Mouse (Mus musculus): ENCODE measurements around the gene Olfr666. TPM values are rescaled to one million over a fixed set of nuclear protein-coding genes. Genes with fewer than 3 reads are reported as not detected.
"Not testable (repeated sequence)": the region's sequence is repeated elsewhere in the genome, so short reads cannot be mapped to it uniquely, and the experiment has no call there.

Gene Olfr666
- polyA plus RNA-seq (2016; fragmentation: Nextera tagmentation; extraction: Ambion mirVana), result not detected in 2 replicates

DNA sequence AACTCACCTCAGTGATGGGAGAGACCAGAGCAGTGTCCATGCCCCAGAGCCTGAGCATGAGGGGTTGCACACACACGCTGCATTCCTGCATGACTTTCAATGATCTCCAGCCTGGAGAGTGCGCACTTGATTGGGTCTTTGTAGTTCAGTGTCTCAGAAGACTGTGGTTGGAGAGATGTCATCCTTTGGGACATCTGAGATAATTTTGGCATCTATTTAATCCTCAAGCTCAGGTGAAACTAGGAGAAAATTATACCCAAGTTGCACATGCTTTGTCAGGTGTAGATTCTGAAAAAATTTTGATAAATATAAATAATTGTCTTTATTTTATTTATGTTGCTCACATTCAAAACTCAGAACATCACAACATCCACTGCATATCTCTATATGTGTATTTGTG, at the start of gene Olfr666:
Olfr666 (minus strand) TSS at position 101 of the 400 bp plus-strand sequence.
- H3K4me2 ChIP-seq (replicated peaks), result no peak within 1 kb of the TSS
- no peak within 1 kb of the TSS for H3K27ac ChIP-seq (replicated peaks)
- H3K36me3 ChIP-seq, result no peaks in the 10 kb centered on the region
- WGBS, result 85% methylated on average over 2 of the region's 2 CpGs
- H3K27me3 ChIP-seq, result no peaks in the 10 kb centered on the region
- ATAC-seq (ENCODE audit: low FRiP score, low read depth), result no peak
- no peak within 1 kb of the TSS for H3K4me3 ChIP-seq
- H3K9ac ChIP-seq (replicated peaks), result no peak within 1 kb of the TSS
- no peaks in the 10 kb centered on the region for H3K9me3 ChIP-seq
- H3K4me1 ChIP-seq, result no peaks in the 10 kb centered on the region

DNA sequence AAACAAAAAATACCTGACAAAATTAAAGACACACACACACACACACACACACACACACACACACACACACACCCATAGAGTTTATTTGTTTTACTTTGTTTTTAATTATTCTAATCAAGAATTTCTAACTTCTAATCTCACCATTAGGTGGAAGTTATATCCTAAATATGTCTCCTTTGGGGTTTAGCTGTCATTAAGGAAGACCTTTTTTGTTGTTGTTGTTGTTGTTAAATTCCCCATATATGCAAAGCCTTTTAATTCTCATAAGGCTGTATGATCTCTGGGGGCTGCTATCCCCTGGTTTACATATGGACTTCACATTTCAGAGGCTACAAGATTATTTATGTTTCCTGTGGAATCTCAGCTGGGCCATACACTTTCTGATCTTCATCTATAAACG, 38.2 kb upstream of the Olfr666 start, which contains the start of gene Olfr669:
Olfr669 (plus strand) TSS at position 301 of the 400 bp plus-strand sequence.
- H3K27ac ChIP-seq (replicated peaks), result no peak within 1 kb of the TSS
- H3K4me3 ChIP-seq, result no peak within 1 kb of the TSS
- H3K4me1 ChIP-seq, result no peaks in the 10 kb centered on the region
- no peak within 1 kb of the TSS for H3K4me2 ChIP-seq (replicated peaks)
- H3K36me3 ChIP-seq, result no peaks in the 10 kb centered on the region
- H3K9ac ChIP-seq (replicated peaks), result no peak within 1 kb of the TSS
- no peaks in the 10 kb centered on the region for H3K27me3 ChIP-seq
- 88% methylated on average over 1 of the region's 1 CpGs for WGBS
- ATAC-seq (ENCODE audit: low FRiP score, low read depth), result no peak
- no peaks in the 10 kb centered on the region for H3K9me3 ChIP-seq

DNA sequence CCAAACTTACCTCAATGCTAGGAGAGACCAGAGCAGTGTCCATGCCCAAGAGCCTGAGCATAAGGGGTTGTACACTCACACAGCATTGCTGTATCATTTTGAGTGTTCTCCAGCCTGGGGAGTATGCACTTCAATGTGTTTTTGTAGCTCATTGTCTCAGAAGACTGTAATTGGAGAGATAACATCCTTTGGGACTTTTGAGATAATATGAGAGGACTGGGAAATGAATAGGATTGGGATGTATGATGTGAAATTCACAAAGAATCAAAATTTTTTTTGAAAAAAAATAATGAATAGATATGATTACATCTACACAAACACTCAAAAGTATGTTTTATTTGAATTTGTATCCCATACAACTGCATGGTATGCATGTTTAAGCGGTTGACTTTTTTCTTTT, 32.2 kb upstream of the Olfr666 start, which contains the start of gene Olfr668:
Olfr668 (minus strand) TSS at position 101 of the 400 bp plus-strand sequence.
- Histone ChIP-seq H3K36me3 (no peaks in the 10 kb centered on the region), H3K27me3 (no peaks in the 10 kb centered on the region), H3K27ac (replicated peaks) (no peak within 1 kb of the TSS), H3K9me3 (no peaks in the 10 kb centered on the region), H3K4me1 (no peaks in the 10 kb centered on the region), H3K4me3 (no peak within 1 kb of the TSS), H3K4me2 (replicated peaks) (no peak within 1 kb of the TSS), H3K9ac (replicated peaks) (no peak within 1 kb of the TSS)
- 81% methylated on average over 1 of the region's 1 CpGs for WGBS
- no peak for ATAC-seq (ENCODE audit: low FRiP score, low read depth)

- H3K9ac ChIP-seq (replicated peaks), result no peak within 1 kb of the TSS
- 91% methylated on average over 1 of the region's 1 CpGs for WGBS
- no peak within 1 kb of the TSS for H3K4me2 ChIP-seq (replicated peaks)
- no peaks in the 10 kb centered on the region for H3K36me3 ChIP-seq
- H3K4me3 ChIP-seq, result no peak within 1 kb of the TSS
- no peak within 1 kb of the TSS for H3K27ac ChIP-seq (replicated peaks)
- no peaks in the 10 kb centered on the region for H3K9me3 ChIP-seq
- no peaks in the 10 kb centered on the region for H3K4me1 ChIP-seq
- no peak for ATAC-seq (ENCODE audit: low FRiP score, low read depth)
- H3K27me3 ChIP-seq, result no peaks in the 10 kb centered on the region
Observed at GRCm38 (mm10) chr7:104921382-104921781, 25.6 kb upstream of the Olfr666 start, which contains the start of gene Olfr667. TSS of gene Olfr667 (minus strand) at chr7:104921482.

DNA sequence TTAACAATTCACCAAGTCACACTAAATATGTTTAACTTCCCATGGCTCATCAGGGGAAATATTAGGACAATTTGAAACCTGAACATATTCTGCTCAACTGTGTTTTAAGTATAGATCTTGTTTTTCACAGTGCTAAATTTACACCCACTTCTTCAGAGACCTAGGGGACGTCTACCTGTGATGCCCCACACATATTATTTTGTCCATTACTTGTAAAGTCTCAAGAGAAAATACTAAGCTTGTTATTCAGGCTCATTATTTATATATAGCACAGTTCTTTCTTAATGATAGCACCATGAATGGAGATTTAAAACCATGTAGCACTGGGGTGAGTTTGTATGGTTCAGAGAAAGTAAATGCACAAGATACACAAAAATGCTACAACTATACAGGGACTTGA, 18.0 kb downstream of the Olfr666 start, which contains the start of gene Olfr665:
Olfr665 (plus strand) TSS at position 301 of the 400 bp plus-strand sequence.
- Histone ChIP-seq H3K36me3 (no peaks in the 10 kb centered on the region), H3K27ac (replicated peaks) (no peak within 1 kb of the TSS), H3K4me1 (no peaks in the 10 kb centered on the region), H3K4me3 (no peak within 1 kb of the TSS), H3K9ac (replicated peaks) (no peak within 1 kb of the TSS), H3K27me3 (no peaks in the 10 kb centered on the region), H3K9me3 (no peaks in the 10 kb centered on the region), H3K4me2 (replicated peaks) (no peak within 1 kb of the TSS)
- no peak for ATAC-seq (ENCODE audit: low FRiP score, low read depth)
- 50% methylated on average over 1 of the region's 1 CpGs for WGBS

- no peak for ATAC-seq (ENCODE audit: low FRiP score, low read depth)
- Histone ChIP-seq H3K27ac (replicated peaks) (no peak overlapping the region), H3K36me3 (no peaks in the 10 kb centered on the region), H3K4me1 (no peaks in the 10 kb centered on the region), H3K9ac (replicated peaks) (no peak overlapping the region), H3K4me2 (replicated peaks) (no peak overlapping the region), H3K4me3 (no peak overlapping the region), H3K27me3 (no peaks in the 10 kb centered on the region), H3K9me3 (no peaks in the 10 kb centered on the region)
- WGBS, result 77% methylated on average over 3 of the region's 3 CpGs
Observed at GRCm38 (mm10) chr7:104861381-104861780, 34.4 kb downstream of the Olfr666 start.

- no peak overlapping the region for H3K27ac ChIP-seq (replicated peaks)
- no peaks in the 10 kb centered on the region for H3K9me3 ChIP-seq
- no peak overlapping the region for H3K9ac ChIP-seq (replicated peaks)
- 92% methylated on average over 1 of the region's 1 CpGs for WGBS
- H3K4me1 ChIP-seq, result no peaks in the 10 kb centered on the region
- no peaks in the 10 kb centered on the region for H3K27me3 ChIP-seq
- no peaks in the 10 kb centered on the region for H3K36me3 ChIP-seq
- H3K4me3 ChIP-seq, result no peak overlapping the region
- ATAC-seq (ENCODE audit: low FRiP score, low read depth), result no peak
- no peak overlapping the region for H3K4me2 ChIP-seq (replicated peaks)
Observed at GRCm38 (mm10) chr7:104857683-104858082, 38.1 kb downstream of the Olfr666 start.

GRCm38 (mm10) chr7:104856709-104857108, 39.0 kb downstream of the Olfr666 start, which contains the start of gene Usp17la:
TSS of gene Usp17la (plus strand) at chr7:104857009.
- H3K4me2 ChIP-seq (replicated peaks); H3K4me1 ChIP-seq; H3K4me3 ChIP-seq; ATAC-seq (ENCODE audit: low FRiP score, low read depth); H3K27me3 ChIP-seq; H3K9me3 ChIP-seq; H3K9ac ChIP-seq (replicated peaks); H3K27ac ChIP-seq (replicated peaks); H3K36me3 ChIP-seq: not testable (repeated sequence)
- WGBS, result 73% methylated on average over 2 of the region's 2 CpGs

- Histone ChIP-seq H3K36me3 (no peaks in the 10 kb centered on the region), H3K9me3 (no peaks in the 10 kb centered on the region), H3K27me3 (no peaks in the 10 kb centered on the region), H3K4me2 (replicated peaks) (no peak overlapping the region), H3K27ac (replicated peaks) (no peak overlapping the region), H3K9ac (replicated peaks) (no peak overlapping the region), H3K4me3 (no peak overlapping the region), H3K4me1 (no peaks in the 10 kb centered on the region)
- WGBS, result 78% methylated on average over 3 of the region's 3 CpGs
- no peak for ATAC-seq (ENCODE audit: low FRiP score, low read depth)
Observed at GRCm38 (mm10) chr7:104855248-104855750, 40.5 kb downstream of the Olfr666 start.

- not testable (repeated sequence) for H3K27ac ChIP-seq (replicated peaks); H3K36me3 ChIP-seq; H3K4me1 ChIP-seq; H3K27me3 ChIP-seq; ATAC-seq (ENCODE audit: low FRiP score, low read depth); H3K9ac ChIP-seq (replicated peaks); H3K4me3 ChIP-seq; H3K4me2 ChIP-seq (replicated peaks); H3K9me3 ChIP-seq
- 79% methylated on average over 2 of the region's 2 CpGs for WGBS
Observed at GRCm38 (mm10) chr7:104851546-104851945, 44.2 kb downstream of the Olfr666 start.

DNA sequence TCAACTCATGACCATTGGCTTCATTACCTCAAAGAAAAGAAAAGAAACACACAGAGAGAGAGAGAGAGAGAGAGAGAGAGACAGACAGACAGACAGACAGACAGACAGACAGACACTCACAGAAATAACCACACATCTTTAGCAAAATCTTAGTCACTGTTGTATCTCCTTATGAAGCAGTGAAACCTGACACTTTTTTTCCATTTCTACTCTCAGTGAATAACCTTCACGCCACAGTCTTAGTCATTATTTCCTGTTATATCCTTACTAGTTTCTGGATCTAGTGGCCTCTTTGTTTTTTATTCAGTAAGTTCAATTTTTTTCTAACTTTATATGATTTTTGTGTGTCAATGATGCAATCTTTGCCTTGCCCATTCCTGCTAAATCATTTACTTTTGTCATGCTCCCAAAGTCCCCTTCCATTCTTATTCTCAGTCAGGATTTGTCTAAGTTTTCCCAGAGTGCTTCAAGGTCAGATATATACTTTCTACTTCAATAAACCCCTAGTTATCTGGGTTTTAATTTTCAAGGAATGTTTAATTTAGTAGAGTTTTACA, 51.9 kb downstream of the Olfr666 start:
- no peaks in the 10 kb centered on the region for H3K4me1 ChIP-seq
- H3K9me3 ChIP-seq, result no peaks in the 10 kb centered on the region
- H3K4me2 ChIP-seq (replicated peaks), result no peak overlapping the region
- no peaks in the 10 kb centered on the region for H3K27me3 ChIP-seq
- H3K36me3 ChIP-seq, result no peaks in the 10 kb centered on the region
- H3K27ac ChIP-seq (replicated peaks), result no peak overlapping the region
- no peak overlapping the region for H3K9ac ChIP-seq (replicated peaks)
- WGBS, result 93% methylated on average over 1 of the region's 1 CpGs
- ATAC-seq (ENCODE audit: low FRiP score, low read depth), result no peak
- no peak overlapping the region for H3K4me3 ChIP-seq

DNA sequence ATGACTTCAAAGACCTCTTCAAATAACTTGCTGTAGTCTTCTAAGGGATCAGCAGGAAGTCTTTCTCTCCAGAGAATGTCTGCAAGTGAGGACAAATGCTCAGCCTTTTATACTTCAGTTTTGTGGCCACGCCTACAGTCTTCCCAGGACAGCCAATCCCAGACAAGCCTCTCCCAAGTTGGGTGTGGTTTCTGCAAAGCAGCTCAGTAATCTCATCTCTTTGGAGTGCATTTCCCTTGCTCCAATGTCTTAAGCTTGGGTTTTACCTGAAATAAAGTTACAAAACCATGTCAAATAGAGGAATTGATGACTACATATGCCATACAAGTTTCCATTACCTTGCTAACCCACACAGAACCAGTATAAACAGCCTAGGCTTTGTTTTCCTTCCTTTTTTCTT, 53.2 kb downstream of the Olfr666 start, which contains the start of gene Usp17lb:
Usp17lb (minus strand) TSS at position 101 of the 400 bp plus-strand sequence.
- ATAC-seq (ENCODE audit: low FRiP score, low read depth), result no peak
- Histone ChIP-seq H3K9ac (replicated peaks) (no peak within 1 kb of the TSS), H3K27me3 (no peaks in the 10 kb centered on the region), H3K9me3 (no peaks in the 10 kb centered on the region), H3K4me1 (no peaks in the 10 kb centered on the region), H3K4me3 (no peak within 1 kb of the TSS), H3K36me3 (no peaks in the 10 kb centered on the region), H3K4me2 (replicated peaks) (no peak within 1 kb of the TSS), H3K27ac (replicated peaks) (no peak within 1 kb of the TSS)
- WGBS, result 69% methylated on average over 1 of the region's 1 CpGs

Data from midbrain, embryonic 12.5 days (tissue).